Comparison of ENCODE assay signal across 10 mouse cellular contexts in the genomic region with DNA sequence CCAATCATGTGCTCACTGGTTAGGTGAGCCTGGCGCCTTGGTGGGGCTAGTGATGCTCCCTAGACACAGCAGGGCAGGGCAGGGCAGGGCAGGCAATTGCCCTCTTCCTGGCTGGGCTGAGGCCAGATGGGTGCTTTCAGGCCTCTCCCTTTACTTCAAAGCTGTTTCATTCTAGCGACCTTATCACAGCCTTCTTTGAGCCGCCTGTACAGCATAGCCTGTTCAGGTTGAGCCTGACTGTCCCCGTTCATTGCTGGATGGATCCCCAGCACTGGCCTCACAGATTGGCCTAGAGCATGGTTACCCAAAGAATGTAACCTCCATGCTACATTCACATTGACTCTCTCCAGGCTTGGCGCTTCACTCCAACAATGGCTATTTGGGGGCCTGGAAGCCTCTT. TPM values are rescaled to one million over a fixed set of nuclear protein-coding genes. Genes with fewer than 3 reads are reported as not detected.
A peak's percentile ranks its signal among the peaks of the same experiment; 100 is the strongest.
DNase-seq lines count a peak whose midpoint lies in the region; ATAC-seq and TF ChIP-seq lines count a peak whose summit lies in the region.
"Had no signal": no experiment of that assay in that cellular context is flagged by ENCODE, and none has a peak within 500 bp of the region (broad histone marks: within the 10 kb centered on the region; RNA-seq: fewer than 3 reads in every experiment).

No protein-coding gene starts in this region.

- WGBS in kidney, postnatal 0 days, result 38% methylated on average over 5 of the region's 5 CpGs
- 50% methylated on average over 5 of the region's 5 CpGs for WGBS in forebrain, embryonic 12.5 days
- 51% methylated on average over 5 of the region's 5 CpGs for WGBS in limb, embryonic 13.5 days
- WGBS in neural tube, embryonic 14.5 days, result 56% methylated on average over 5 of the region's 5 CpGs

- ATAC-seq in kidney, postnatal 0 days (replicated peaks; ENCODE audit: low FRiP score, low read depth), result no peak
- 0 out of 2 replicates have a peak, but pooled peaks have one; percentile 11 for ATAC-seq in forebrain, embryonic 12.5 days (ENCODE audit: low FRiP score)
- no peak for ATAC-seq in limb, embryonic 13.5 days (ENCODE audit: low FRiP score, low read depth)
- ATAC-seq in neural tube, embryonic 14.5 days (ENCODE audit: low read depth), result no peak

- no peaks in the 10 kb centered on the region for H3K9me3 ChIP-seq in kidney, postnatal 0 days (replicated peaks; ENCODE audit: low read length)
- H3K9me3 ChIP-seq in forebrain, embryonic 12.5 days, result no peaks in the 10 kb centered on the region
- no peaks in the 10 kb centered on the region for H3K9me3 ChIP-seq in limb, embryonic 13.5 days
- H3K9me3 ChIP-seq in neural tube, embryonic 14.5 days (ENCODE audit: control insufficient read depth, low read length), result no peaks in the 10 kb centered on the region

- no peak for TF ChIP-seq CTCF in kidney, postnatal 0 days (IDR thresholded peaks at IDR 0.05; ENCODE audit: low read depth)

- DNase-seq in kidney, postnatal 0 days (ENCODE audit: low spot score), result no peak
- no peak for DNase-seq in kidney, postnatal 10 days
- DNase-seq in layer of hippocampus, postnatal 25 days (ENCODE audit: extremely low spot score in 1 of 2, low spot score in 1 of 2), result no peak
- DNase-seq in cerebellum, postnatal 4 days (ENCODE audit: low spot score in 2 of 2), result no peak
- DNase-seq in kidney, postnatal 14 days, result no peak

- peaks cover 9% of the 10 kb centered on the region; the same call in 1 of the 2 replicates for H3K4me1 ChIP-seq in kidney, postnatal 0 days (replicated peaks; ENCODE audit: insufficient read depth, low read length)
- peaks cover 21% of the 10 kb centered on the region for H3K4me1 ChIP-seq in forebrain, embryonic 12.5 days
- peaks cover 23% of the 10 kb centered on the region for H3K4me1 ChIP-seq in limb, embryonic 13.5 days
- H3K4me1 ChIP-seq in neural tube, embryonic 14.5 days (ENCODE audit: control insufficient read depth, insufficient read depth, low read length), result peaks cover 11% of the 10 kb centered on the region

- no peaks in the 10 kb centered on the region for H3K36me3 ChIP-seq in kidney, postnatal 0 days (ENCODE audit: insufficient read depth, low read length)
- no peaks in the 10 kb centered on the region for H3K36me3 ChIP-seq in forebrain, embryonic 12.5 days (replicated peaks)
- peaks cover 2% of the 10 kb centered on the region for H3K36me3 ChIP-seq in limb, embryonic 13.5 days
- H3K36me3 ChIP-seq in neural tube, embryonic 14.5 days (ENCODE audit: control insufficient read depth, insufficient read depth, low read length), result no peaks in the 10 kb centered on the region

- H3K4me3 ChIP-seq in kidney, postnatal 0 days (replicated peaks; ENCODE audit: low read depth, low read length), result peak overlapping the region; percentile 92; the same call in 1 of the 2 replicates
- H3K4me3 ChIP-seq in forebrain, embryonic 12.5 days (replicated peaks), result peak overlapping the region; percentile 98
- H3K4me3 ChIP-seq in limb, embryonic 13.5 days, result peak overlapping the region; percentile 99
- peak overlapping the region; percentile 72; the same call in 1 of the 2 replicates for H3K4me3 ChIP-seq in neural tube, embryonic 14.5 days (ENCODE audit: low read depth, low read length)

- H3K27ac ChIP-seq in kidney, postnatal 0 days, result peak overlapping the region; percentile 98; the same call in 1 of the 2 replicates
- 0 out of 2 replicates have a peak overlapping the region, but pooled peaks have one; percentile 98 for H3K27ac ChIP-seq in forebrain, embryonic 12.5 days
- no peak overlapping the region for H3K27ac ChIP-seq in limb, embryonic 13.5 days
- H3K27ac ChIP-seq in neural tube, embryonic 14.5 days (ENCODE audit: low read depth, low read length), result peak overlapping the region; percentile 95; the same call in 1 of the 2 replicates

- peak overlapping the region; percentile 76 for H3K4me2 ChIP-seq in kidney, postnatal 0 days (ENCODE audit: low read length)
- peak overlapping the region; percentile 80 for H3K4me2 ChIP-seq in forebrain, embryonic 12.5 days
- H3K4me2 ChIP-seq in limb, embryonic 13.5 days (replicated peaks), result peak overlapping the region; percentile 64
- H3K4me2 ChIP-seq in neural tube, embryonic 14.5 days (ENCODE audit: low read depth, low read length), result peak overlapping the region; percentile 87

- no peak overlapping the region for H3K9ac ChIP-seq in kidney, postnatal 0 days (ENCODE audit: low read depth, low read length)
- H3K9ac ChIP-seq in forebrain, embryonic 12.5 days, result peak overlapping the region; percentile 99
- H3K9ac ChIP-seq in limb, embryonic 13.5 days, result peak overlapping the region; percentile 99; the same call in 1 of the 2 replicates
- H3K9ac ChIP-seq in neural tube, embryonic 14.5 days (replicated peaks; ENCODE audit: low read depth, low read length), result peak overlapping the region; percentile 84

- H3K27me3 ChIP-seq in kidney, postnatal 0 days (ENCODE audit: insufficient read depth, low read length), result no peaks in the 10 kb centered on the region
- H3K27me3 ChIP-seq in forebrain, embryonic 12.5 days, result no peaks in the 10 kb centered on the region
- no peaks in the 10 kb centered on the region for H3K27me3 ChIP-seq in limb, embryonic 13.5 days
- no peaks in the 10 kb centered on the region for H3K27me3 ChIP-seq in neural tube, embryonic 14.5 days (ENCODE audit: control insufficient read depth, insufficient read depth, low read length)

RNA-seq across cellular contexts. Expression of gene Skp1a, which starts 1.1 kb away (rescaled TPM):
- polyA plus RNA-seq in kidney, postnatal 0 days (2015; fragmentation: Nextera tagmentation; extraction: Ambion mirVana), result 917 and 950 TPM in 2 replicates
- polyA plus RNA-seq in forebrain, embryonic 12.5 days (2016; fragmentation: Nextera tagmentation; extraction: Ambion mirVana), result 958 and 1,041 TPM in 2 replicates
- 926 and 931 TPM in 2 replicates for polyA plus RNA-seq in limb, embryonic 13.5 days (2015; fragmentation: Nextera tagmentation; extraction: Ambion mirVana)
- polyA plus RNA-seq in neural tube, embryonic 14.5 days (2014; fragmentation: Nextera tagmentation; extraction: Ambion mirVana), result 1,044 and 1,145 TPM in 2 replicates
- 100 to 1,000 TPM; 448 to 507 TPM for total RNA-seq in layer of hippocampus, postnatal 25 days (2021)

RNA-seq across cellular contexts. Expression of gene Olfr1371, which starts 16.9 kb away (rescaled TPM):
- polyA plus RNA-seq in kidney, postnatal 0 days (2015; fragmentation: Nextera tagmentation; extraction: Ambion mirVana), result not detected in 2 replicates
- polyA plus RNA-seq in forebrain, embryonic 12.5 days (2016; fragmentation: Nextera tagmentation; extraction: Ambion mirVana), result not detected in 2 replicates
- not detected in 2 replicates for polyA plus RNA-seq in limb, embryonic 13.5 days (2015; fragmentation: Nextera tagmentation; extraction: Ambion mirVana)
- polyA plus RNA-seq in neural tube, embryonic 14.5 days (2014; fragmentation: Nextera tagmentation; extraction: Ambion mirVana), result not detected in 2 replicates
- total RNA-seq in layer of hippocampus, postnatal 25 days (2021), result not detected
- total RNA-seq: common myeloid progenitor, adult 5-6 weeks had no signal
- polyA plus RNA-seq: liver, adult 2 months had no signal

RNA-seq across cellular contexts. Expression of gene Tcf7, which starts 52.1 kb away (rescaled TPM):
- polyA plus RNA-seq in kidney, postnatal 0 days (2015; fragmentation: Nextera tagmentation; extraction: Ambion mirVana), result 14.6 and 16.0 TPM in 2 replicates
- polyA plus RNA-seq in forebrain, embryonic 12.5 days (2016; fragmentation: Nextera tagmentation; extraction: Ambion mirVana), result 5.4 TPM in 2 replicates
- polyA plus RNA-seq in limb, embryonic 13.5 days (2015; fragmentation: Nextera tagmentation; extraction: Ambion mirVana), result 8.0 and 8.5 TPM in 2 replicates
- polyA plus RNA-seq in neural tube, embryonic 14.5 days (2014; fragmentation: Nextera tagmentation; extraction: Ambion mirVana), result 3.5 and 7.0 TPM in 2 replicates
- 1 to 10 TPM; 3.2 to 3.4 TPM for total RNA-seq in layer of hippocampus, postnatal 25 days (2021)
